Mouse (Mus musculus): Measurements from ENCODE around the gene M6pr. TPM values are rescaled to one million over a fixed set of nuclear protein-coding genes. Genes with fewer than 3 reads are reported as not detected.

M6pr gene
- polyA plus RNA-seq, 1 experiment from 2014 or later = 81.7 TPM

DNA sequence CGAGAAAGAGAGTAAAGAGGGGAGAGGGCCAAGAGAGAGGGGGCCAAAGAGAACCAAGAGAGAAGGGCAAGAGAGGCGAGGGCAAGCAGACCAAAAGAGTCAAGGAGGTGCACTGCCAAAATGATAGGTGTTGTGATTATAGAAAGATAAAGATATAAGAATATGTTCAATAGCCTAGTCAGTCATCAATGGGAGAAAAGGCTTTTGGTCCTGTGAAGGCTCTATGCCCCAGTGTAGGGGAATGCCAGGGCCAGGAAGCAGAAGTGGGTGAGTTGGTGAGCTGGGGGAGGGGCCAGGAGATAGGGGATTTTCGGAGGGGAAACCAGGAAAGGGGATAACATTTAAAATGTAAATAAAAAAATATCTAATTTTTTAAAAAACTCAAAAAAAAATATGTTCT, 14.2 kb upstream of the M6pr start:
- Histone ChIP-seq H3K9me3 (replicated peaks; ENCODE audit: control insufficient read depth, low read length) (no peaks in the 10 kb centered on the region), H3K4me2 (ENCODE audit: low read depth, low read length) (no peak overlapping the region), H3K4me1 (ENCODE audit: control insufficient read depth, insufficient read depth, low read length) (peaks cover 4% of the 10 kb centered on the region; the same call in 1 of the 2 replicates), H3K4me3 (ENCODE audit: low read length) (no peak overlapping the region), H3K27ac (ENCODE audit: low read length) (no peak overlapping the region), H3K36me3 (ENCODE audit: control insufficient read depth, insufficient read depth) (no peaks in the 10 kb centered on the region), H3K9ac (ENCODE audit: low read length) (no peak overlapping the region), H3K27me3 (ENCODE audit: control insufficient read depth, insufficient read depth, low read length) (no peaks in the 10 kb centered on the region)
- 54% methylated on average over 3 of the region's 3 CpGs for WGBS
- ATAC-seq (replicated peaks; ENCODE audit: extremely low read depth, insufficient read depth, low FRiP score) = no peak

DNA sequence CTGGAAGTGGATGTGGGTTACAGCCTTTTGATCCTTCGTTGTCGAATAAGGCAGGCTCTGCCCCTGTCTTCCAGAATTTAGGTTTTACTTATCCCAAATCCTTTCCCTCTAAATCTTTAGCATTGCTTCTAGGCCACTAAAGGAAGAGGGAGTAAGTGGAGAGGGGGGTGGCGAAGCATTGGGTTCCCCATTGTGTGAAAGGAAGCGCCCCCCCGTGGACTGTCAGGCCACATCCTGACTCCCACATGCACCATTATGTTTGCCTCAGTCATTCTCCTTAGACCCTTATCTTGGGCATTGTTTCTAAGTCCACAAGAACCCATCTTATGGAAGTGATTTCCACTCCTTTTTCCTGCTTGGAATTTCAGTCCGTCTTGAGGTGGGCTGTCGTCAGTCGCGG, 13.3 kb upstream of the M6pr start:
- Histone ChIP-seq H3K9me3 (replicated peaks; ENCODE audit: control insufficient read depth, low read length) (no peaks in the 10 kb centered on the region), H3K4me3 (ENCODE audit: low read length) (no peak overlapping the region), H3K27ac (ENCODE audit: low read length) (no peak overlapping the region), H3K9ac (ENCODE audit: low read length) (no peak overlapping the region), H3K4me2 (ENCODE audit: low read depth, low read length) (no peak overlapping the region), H3K27me3 (ENCODE audit: control insufficient read depth, insufficient read depth, low read length) (no peaks in the 10 kb centered on the region), H3K36me3 (ENCODE audit: control insufficient read depth, insufficient read depth) (no peaks in the 10 kb centered on the region), H3K4me1 (ENCODE audit: control insufficient read depth, insufficient read depth, low read length) (peaks cover 4% of the 10 kb centered on the region; the same call in 1 of the 2 replicates)
- 45% methylated on average over 9 of the region's 9 CpGs for WGBS
- ATAC-seq (replicated peaks; ENCODE audit: extremely low read depth, insufficient read depth, low FRiP score) = no peak

DNA sequence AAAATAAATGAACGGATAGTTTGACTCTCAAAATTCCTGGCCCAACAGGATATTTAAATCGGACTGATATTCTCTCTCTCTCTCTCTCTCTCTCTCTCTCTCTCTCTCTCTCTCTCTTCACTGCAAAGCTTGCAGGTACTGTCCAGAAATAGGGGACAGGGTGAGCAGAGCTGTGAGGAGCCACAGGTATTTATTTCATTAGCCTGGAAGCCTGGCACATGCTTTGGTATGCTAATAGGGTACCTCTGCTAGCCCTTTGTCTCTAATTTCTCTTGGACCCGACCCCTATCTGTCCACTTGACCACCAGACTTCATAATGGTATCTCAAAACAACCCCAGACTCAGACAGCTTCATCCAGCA, 11.6 kb upstream of the M6pr start:
- H3K27ac ChIP-seq (ENCODE audit: low read length) = 0 out of 2 replicates have a peak overlapping the region, but pooled peaks have one; percentile 5

DNA sequence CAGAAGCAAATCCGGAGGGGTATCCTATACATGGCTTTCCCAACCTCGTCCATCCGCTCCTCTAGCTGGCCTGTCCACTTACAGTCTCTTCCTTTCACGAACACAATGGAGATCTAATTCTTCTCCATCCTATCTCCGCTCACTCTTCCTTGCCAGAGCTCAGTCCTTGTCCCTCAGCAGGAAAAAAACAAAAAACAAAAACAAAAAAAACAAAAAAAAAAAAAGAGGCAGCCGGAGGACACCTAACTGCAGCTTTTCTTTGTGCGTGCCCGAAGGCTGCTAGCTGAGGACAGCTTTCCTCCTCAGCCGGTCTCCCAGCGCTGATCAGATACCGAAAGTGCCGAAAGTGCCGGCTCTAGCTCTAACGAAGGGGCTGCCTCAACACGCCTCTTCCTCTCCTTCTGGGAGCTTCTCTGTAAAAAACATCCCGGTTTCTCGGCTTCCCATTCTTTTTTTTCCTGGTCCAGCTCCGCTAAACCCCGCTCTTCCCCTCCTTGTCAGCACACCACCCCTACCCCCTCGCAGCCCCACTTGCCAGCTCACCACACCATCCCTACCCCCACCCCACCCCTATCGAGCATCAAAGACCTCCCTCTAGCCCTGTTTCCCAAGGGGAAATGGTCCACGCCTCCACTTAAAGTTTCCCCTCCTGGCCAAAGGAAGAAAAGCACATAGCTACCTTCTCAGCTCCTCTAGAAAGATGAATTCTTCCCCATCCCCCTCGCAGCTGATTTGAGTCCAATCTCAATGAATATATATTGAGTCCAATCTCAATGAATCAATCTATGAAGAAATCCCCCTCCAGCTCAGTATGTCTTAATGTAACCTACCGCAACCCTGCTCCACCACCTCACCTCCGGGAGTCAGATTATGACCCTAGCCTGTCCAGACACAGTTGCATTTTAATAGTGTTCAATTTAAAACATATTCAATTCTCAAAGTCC, 11.0 kb upstream of the M6pr start:
- 6% methylated on average over 25 of the region's 25 CpGs for WGBS

More for the DNA sequence above, 11.6 kb upstream of the M6pr start:
- Histone ChIP-seq H3K36me3 (ENCODE audit: control insufficient read depth, insufficient read depth) (no peaks in the 10 kb centered on the region), H3K4me1 (ENCODE audit: control insufficient read depth, insufficient read depth, low read length) (peaks cover 4% of the 10 kb centered on the region; the same call in 1 of the 2 replicates), H3K4me2 (ENCODE audit: low read depth, low read length) (peak overlapping the region; percentile 81), H3K9ac (ENCODE audit: low read length) (peak overlapping the region; percentile 71), H3K27me3 (ENCODE audit: control insufficient read depth, insufficient read depth, low read length) (no peaks in the 10 kb centered on the region), H3K4me3 (ENCODE audit: low read length) (peak overlapping the region; percentile 65), H3K9me3 (replicated peaks; ENCODE audit: control insufficient read depth, low read length) (no peaks in the 10 kb centered on the region)
- no peak for ATAC-seq (replicated peaks; ENCODE audit: extremely low read depth, insufficient read depth, low FRiP score)
- WGBS = 26% methylated on average over 3 of the region's 3 CpGs

DNA sequence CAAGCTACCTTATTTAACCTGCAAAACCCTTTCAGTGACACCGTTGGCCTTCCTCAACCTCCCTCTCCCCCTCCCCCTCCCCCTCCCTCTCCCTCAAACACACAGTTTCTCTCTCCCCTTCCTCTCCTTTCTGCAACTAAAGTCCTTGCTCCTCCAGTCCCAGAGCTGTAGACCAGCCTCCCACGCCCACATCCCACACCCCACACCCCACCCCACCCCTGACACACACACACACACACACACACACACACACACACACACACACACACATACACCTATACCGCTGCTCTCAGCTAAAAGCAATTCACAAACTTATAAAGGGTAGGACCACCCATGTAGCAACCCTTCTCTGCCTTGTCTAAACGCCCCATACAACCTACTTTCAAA, 10.3 kb upstream of the M6pr start:
- Histone ChIP-seq H3K4me3 (ENCODE audit: low read length) (no peak overlapping the region), H3K36me3 (ENCODE audit: control insufficient read depth, insufficient read depth) (no peaks in the 10 kb centered on the region), H3K27me3 (ENCODE audit: control insufficient read depth, insufficient read depth, low read length) (no peaks in the 10 kb centered on the region), H3K27ac (ENCODE audit: low read length) (no peak overlapping the region), H3K4me1 (ENCODE audit: control insufficient read depth, insufficient read depth, low read length) (peaks cover 4% of the 10 kb centered on the region; the same call in 1 of the 2 replicates), H3K9ac (ENCODE audit: low read length) (no peak overlapping the region), H3K4me2 (ENCODE audit: low read depth, low read length) (no peak overlapping the region; the same call in 1 of the 2 replicates), H3K9me3 (replicated peaks; ENCODE audit: control insufficient read depth, low read length) (no peaks in the 10 kb centered on the region)
- no peak for ATAC-seq (replicated peaks; ENCODE audit: extremely low read depth, insufficient read depth, low FRiP score)
- 44% methylated on average over 4 of the region's 4 CpGs for WGBS

More for the DNA sequence above, 11.0 kb upstream of the M6pr start:
- Histone ChIP-seq H3K4me3 (ENCODE audit: low read length) (peak overlapping the region; percentile 65), H3K4me2 (ENCODE audit: low read depth, low read length) (peak overlapping the region; percentile 81), H3K27ac (ENCODE audit: low read length) (peak overlapping the region; percentile 36; the same call in 1 of the 2 replicates), H3K27me3 (ENCODE audit: control insufficient read depth, insufficient read depth, low read length) (no peaks in the 10 kb centered on the region), H3K9ac (ENCODE audit: low read length) (peak overlapping the region; percentile 71), H3K9me3 (replicated peaks; ENCODE audit: control insufficient read depth, low read length) (no peaks in the 10 kb centered on the region), H3K4me1 (ENCODE audit: control insufficient read depth, insufficient read depth, low read length) (peaks cover 4% of the 10 kb centered on the region; the same call in 1 of the 2 replicates), H3K36me3 (ENCODE audit: control insufficient read depth, insufficient read depth) (no peaks in the 10 kb centered on the region)
- ATAC-seq (replicated peaks; ENCODE audit: extremely low read depth, insufficient read depth, low FRiP score) = no peak

DNA sequence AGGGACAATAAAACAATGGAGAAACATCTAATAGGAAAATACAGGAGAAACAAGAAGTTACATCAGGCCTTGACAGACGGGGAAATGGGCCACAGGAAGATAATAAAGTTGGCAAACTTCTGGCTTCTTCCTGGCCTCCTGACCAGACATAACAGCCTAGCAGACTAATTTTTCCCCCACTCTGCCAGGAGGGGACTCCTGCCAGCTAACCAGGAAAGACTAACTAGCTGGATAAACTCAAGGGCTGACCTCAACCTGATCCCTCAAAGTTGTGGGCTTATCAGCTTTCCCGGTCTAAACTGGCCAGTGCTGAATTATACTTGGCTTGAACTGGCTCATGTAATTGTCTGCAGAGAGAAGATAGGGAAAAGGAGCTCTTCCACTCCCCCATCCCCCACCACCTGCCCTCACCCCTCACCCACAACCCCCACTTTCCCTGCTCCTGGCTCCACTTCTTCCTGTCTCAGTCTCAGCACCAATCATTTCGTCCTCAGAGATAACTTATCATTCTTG, 8.8 kb upstream of the M6pr start:
- no peak for ATAC-seq (replicated peaks; ENCODE audit: extremely low read depth, insufficient read depth, low FRiP score)
- Histone ChIP-seq H3K4me2 (ENCODE audit: low read depth, low read length) (no peak overlapping the region), H3K4me3 (ENCODE audit: low read length) (no peak overlapping the region), H3K4me1 (ENCODE audit: control insufficient read depth, insufficient read depth, low read length) (peaks cover 4% of the 10 kb centered on the region; the same call in 1 of the 2 replicates), H3K27ac (ENCODE audit: low read length) (no peak overlapping the region), H3K9me3 (replicated peaks; ENCODE audit: control insufficient read depth, low read length) (no peaks in the 10 kb centered on the region), H3K27me3 (ENCODE audit: control insufficient read depth, insufficient read depth, low read length) (no peaks in the 10 kb centered on the region), H3K36me3 (ENCODE audit: control insufficient read depth, insufficient read depth) (no peaks in the 10 kb centered on the region), H3K9ac (ENCODE audit: low read length) (no peak overlapping the region)
- WGBS = 41% methylated on average over 3 of the region's 3 CpGs

DNA sequence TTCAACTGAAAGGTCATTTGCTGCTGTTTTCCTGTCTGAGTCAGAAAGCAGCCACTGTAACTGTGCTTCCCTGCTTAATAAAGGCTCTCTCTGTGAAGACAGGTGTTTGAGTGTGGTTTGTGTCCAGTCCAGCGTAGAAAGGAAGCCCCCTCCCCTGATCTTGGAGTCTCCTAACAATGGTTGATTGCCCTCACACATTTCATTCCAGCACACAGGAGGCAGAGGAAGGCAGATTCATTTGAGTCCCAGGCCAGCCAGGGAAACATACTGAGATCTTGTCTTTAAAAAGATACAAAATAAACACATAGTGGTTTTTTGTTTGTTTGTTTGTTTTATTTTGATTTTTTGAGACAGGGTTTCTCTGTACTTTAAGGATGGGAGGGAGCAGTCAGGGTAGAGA, 6.4 kb upstream of the M6pr start:
- WGBS = 81% methylated on average over 1 of the region's 1 CpGs
- no peak overlapping the region for H3K4me3 ChIP-seq (ENCODE audit: low read length)
- no peak overlapping the region for H3K4me2 ChIP-seq (ENCODE audit: low read depth, low read length)

DNA sequence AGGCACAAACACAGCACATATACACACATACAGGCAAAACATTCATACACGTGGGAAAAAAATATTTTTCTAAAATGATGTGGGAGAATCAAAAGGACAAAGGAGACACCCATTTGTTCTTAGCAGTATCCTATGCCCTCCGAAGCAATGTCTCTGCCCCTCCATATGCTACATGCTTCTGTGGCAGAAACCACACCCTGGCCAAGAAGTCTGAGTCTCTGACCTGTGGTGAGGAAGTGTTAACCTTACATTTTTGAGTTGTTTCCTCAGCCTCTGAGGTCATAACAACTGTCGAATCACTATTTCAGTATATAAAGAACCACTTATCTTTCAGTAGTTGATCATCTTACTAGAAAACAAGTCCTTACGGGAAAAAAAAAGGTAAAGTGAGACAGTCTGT, 5.9 kb upstream of the M6pr start:
- no peak overlapping the region for H3K4me2 ChIP-seq (ENCODE audit: low read depth, low read length)
- H3K4me1 ChIP-seq (ENCODE audit: control insufficient read depth, insufficient read depth, low read length) = no peaks in the 10 kb centered on the region
- no peak overlapping the region for H3K9ac ChIP-seq (ENCODE audit: low read length)
- H3K9me3 ChIP-seq (replicated peaks; ENCODE audit: control insufficient read depth, low read length) = no peaks in the 10 kb centered on the region
- no peak overlapping the region for H3K4me3 ChIP-seq (ENCODE audit: low read length)
- H3K27me3 ChIP-seq (ENCODE audit: control insufficient read depth, insufficient read depth, low read length) = no peaks in the 10 kb centered on the region
- ATAC-seq (replicated peaks; ENCODE audit: extremely low read depth, insufficient read depth, low FRiP score) = no peak
- WGBS = 79% methylated on average over 4 of the region's 4 CpGs
- no peak overlapping the region for H3K27ac ChIP-seq (ENCODE audit: low read length)
- H3K36me3 ChIP-seq (ENCODE audit: control insufficient read depth, insufficient read depth) = no peaks in the 10 kb centered on the region

More for the DNA sequence above, 6.4 kb upstream of the M6pr start:
- no peak overlapping the region for H3K9ac ChIP-seq (ENCODE audit: low read length)
- no peaks in the 10 kb centered on the region for H3K36me3 ChIP-seq (ENCODE audit: control insufficient read depth, insufficient read depth)
- H3K27me3 ChIP-seq (ENCODE audit: control insufficient read depth, insufficient read depth, low read length) = no peaks in the 10 kb centered on the region
- no peak overlapping the region for H3K27ac ChIP-seq (ENCODE audit: low read length)
- peaks cover under 1% of the 10 kb centered on the region; the same call in 1 of the 2 replicates for H3K4me1 ChIP-seq (ENCODE audit: control insufficient read depth, insufficient read depth, low read length)
- H3K9me3 ChIP-seq (replicated peaks; ENCODE audit: control insufficient read depth, low read length) = no peaks in the 10 kb centered on the region
- ATAC-seq (replicated peaks; ENCODE audit: extremely low read depth, insufficient read depth, low FRiP score) = no peak

DNA sequence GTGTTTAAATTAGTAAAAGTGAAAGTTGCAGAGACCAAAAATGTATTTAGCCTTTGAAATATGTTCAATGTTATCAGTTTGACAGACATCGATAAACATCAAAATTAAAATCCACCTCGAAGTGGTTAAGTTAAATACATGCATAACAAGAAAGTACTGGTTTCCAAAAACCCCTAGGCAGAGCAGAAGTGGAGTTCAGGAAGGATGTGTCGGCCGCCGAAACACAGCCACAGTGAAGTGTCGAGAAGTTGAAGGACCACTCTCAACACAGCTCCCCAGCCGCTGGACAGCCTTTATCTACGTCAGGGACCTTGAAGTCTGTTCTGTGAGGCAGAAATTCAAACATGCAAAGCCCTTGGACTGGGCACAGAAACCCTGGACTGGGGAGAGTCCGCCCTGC, 5.0 kb upstream of the M6pr start:
- H3K36me3 ChIP-seq (ENCODE audit: control insufficient read depth, insufficient read depth) = no peaks in the 10 kb centered on the region
- ATAC-seq (replicated peaks; ENCODE audit: extremely low read depth, insufficient read depth, low FRiP score) = no peak
- peak overlapping the region; percentile 10; the same call in 1 of the 2 replicates for H3K9ac ChIP-seq (ENCODE audit: low read length)
- H3K4me1 ChIP-seq (ENCODE audit: control insufficient read depth, insufficient read depth, low read length) = peaks cover 3% of the 10 kb centered on the region; the same call in 1 of the 2 replicates
- WGBS = 41% methylated on average over 9 of the region's 9 CpGs
- H3K4me2 ChIP-seq (ENCODE audit: low read depth, low read length) = peak overlapping the region; percentile 45
- no peak overlapping the region for H3K27ac ChIP-seq (ENCODE audit: low read length)
- no peaks in the 10 kb centered on the region for H3K27me3 ChIP-seq (ENCODE audit: control insufficient read depth, insufficient read depth, low read length)
- H3K4me3 ChIP-seq (ENCODE audit: low read length) = 0 out of 2 replicates have a peak overlapping the region, but pooled peaks have one; percentile 4
- H3K9me3 ChIP-seq (replicated peaks; ENCODE audit: control insufficient read depth, low read length) = no peaks in the 10 kb centered on the region
